Mouse (Mus musculus): ENCODE measurements around the gene Tet3. TPM values are rescaled to one million over a fixed set of nuclear protein-coding genes. Genes with fewer than 3 reads are reported as not detected.
A peak's percentile ranks its signal among the peaks of the same experiment; 100 is the strongest.

Tet3 gene
- total RNA-seq, 2 experiments from 2014 or later, result 63.8 to 74.0 TPM

- DNase-seq (ENCODE audit: low spot score in 2 of 2), result no peak
Observed at GRCm38 (mm10) chr6:83479193-83479592, 20.3 kb upstream of the Tet3 start.

GRCm38 (mm10) chr6:83478628-83479027 lies 19.7 kb upstream of the Tet3 start:
- DNase-seq (ENCODE audit: low spot score in 2 of 2), result no peak

- no peak for DNase-seq (ENCODE audit: low spot score in 2 of 2)
Observed at GRCm38 (mm10) chr6:83478217-83478616, 19.3 kb upstream of the Tet3 start.

GRCm38 (mm10) chr6:83475431-83475830 lies 16.5 kb upstream of the Tet3 start:
- DNase-seq (ENCODE audit: low spot score in 2 of 2), result no peak

- peak in 1 of 2 experiments; percentile 48 for DNase-seq (ENCODE audit: low spot score in 2 of 2)
Observed at GRCm38 (mm10) chr6:83473240-83473639, 14.4 kb upstream of the Tet3 start.

- DNase-seq (ENCODE audit: low spot score in 2 of 2), result no peak
Observed at GRCm38 (mm10) chr6:83471739-83472138, 12.9 kb upstream of the Tet3 start.

GRCm38 (mm10) chr6:83464011-83464410 lies 5.1 kb upstream of the Tet3 start:
- DNase-seq (ENCODE audit: low spot score in 2 of 2), result no peak

GRCm38 (mm10) chr6:83456984-83457810 lies 1.7 kb downstream of the Tet3 start:
- DNase-seq (ENCODE audit: low spot score in 2 of 2), result no peak

- DNase-seq (ENCODE audit: low spot score in 2 of 2), result peak; percentile 66 to 79
Observed at GRCm38 (mm10) chr6:83456131-83456983, 2.5 kb downstream of the Tet3 start.

- peak in 1 of 2 experiments; percentile 37 for DNase-seq (ENCODE audit: low spot score in 2 of 2)
Observed at GRCm38 (mm10) chr6:83455328-83456130, 3.4 kb downstream of the Tet3 start.

GRCm38 (mm10) chr6:83453706-83454105 lies 5.2 kb downstream of the Tet3 start:
- no peak for DNase-seq (ENCODE audit: low spot score in 2 of 2)

- no peak for DNase-seq (ENCODE audit: low spot score in 2 of 2)
Observed at GRCm38 (mm10) chr6:83450451-83451303, 8.2 kb downstream of the Tet3 start.

- DNase-seq (ENCODE audit: low spot score in 2 of 2), result no peak
Observed at GRCm38 (mm10) chr6:83449440-83449839, 9.4 kb downstream of the Tet3 start.

GRCm38 (mm10) chr6:83448911-83449310 lies 10.0 kb downstream of the Tet3 start:
- no peak for DNase-seq (ENCODE audit: low spot score in 2 of 2)

GRCm38 (mm10) chr6:83447031-83447430 lies 11.9 kb downstream of the Tet3 start:
- no peak for DNase-seq (ENCODE audit: low spot score in 2 of 2)

GRCm38 (mm10) chr6:83445796-83446195 lies 13.1 kb downstream of the Tet3 start:
- no peak for DNase-seq (ENCODE audit: low spot score in 2 of 2)

GRCm38 (mm10) chr6:83443441-83444340 lies 15.2 kb downstream of the Tet3 start:
- peak; percentile 43 to 68 for DNase-seq (ENCODE audit: low spot score in 2 of 2)

GRCm38 (mm10) chr6:83442639-83443038 lies 16.2 kb downstream of the Tet3 start:
- DNase-seq (ENCODE audit: low spot score in 2 of 2), result no peak
